Mouse (Mus musculus) frontal cortex, postnatal 36 days (tissue): ENCODE measurements around the gene Dcdc2b.

Experiments
- DNase-seq, 2 experiments: peaks; one replicate each; pipeline ENCODE4 v3.0.0; 2022; ENCODE audit warnings: low spot score in 2 of 2

Gene Dcdc2b

DNA sequence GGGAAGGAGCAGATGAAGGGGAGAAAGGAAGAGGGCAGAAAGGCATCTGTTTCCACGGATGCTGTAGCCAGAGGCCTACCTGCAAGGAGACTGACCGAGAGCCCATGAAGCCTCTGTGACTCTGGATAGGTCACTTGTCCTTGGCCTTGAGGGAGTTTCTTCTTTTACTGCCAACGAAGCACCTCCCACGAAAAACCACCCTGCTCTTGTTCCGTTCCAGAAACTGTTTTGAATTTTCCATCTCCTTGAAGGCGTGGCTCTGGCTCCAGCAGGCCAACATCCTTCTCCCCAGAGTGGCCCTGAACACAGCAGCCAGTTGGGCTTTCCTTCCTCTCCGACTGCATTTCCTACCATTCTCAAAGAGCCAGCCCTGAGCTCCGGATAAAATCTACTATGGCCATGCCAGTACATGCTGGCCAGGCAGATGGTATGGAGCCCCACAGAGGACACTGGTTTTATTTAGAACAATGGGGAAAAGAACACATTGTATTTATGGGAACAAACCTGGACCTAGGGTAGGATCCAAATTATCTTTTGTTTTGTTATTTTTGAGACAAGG lies 7.3 kb upstream of the Dcdc2b start:
- no peak for DNase-seq

DNA sequence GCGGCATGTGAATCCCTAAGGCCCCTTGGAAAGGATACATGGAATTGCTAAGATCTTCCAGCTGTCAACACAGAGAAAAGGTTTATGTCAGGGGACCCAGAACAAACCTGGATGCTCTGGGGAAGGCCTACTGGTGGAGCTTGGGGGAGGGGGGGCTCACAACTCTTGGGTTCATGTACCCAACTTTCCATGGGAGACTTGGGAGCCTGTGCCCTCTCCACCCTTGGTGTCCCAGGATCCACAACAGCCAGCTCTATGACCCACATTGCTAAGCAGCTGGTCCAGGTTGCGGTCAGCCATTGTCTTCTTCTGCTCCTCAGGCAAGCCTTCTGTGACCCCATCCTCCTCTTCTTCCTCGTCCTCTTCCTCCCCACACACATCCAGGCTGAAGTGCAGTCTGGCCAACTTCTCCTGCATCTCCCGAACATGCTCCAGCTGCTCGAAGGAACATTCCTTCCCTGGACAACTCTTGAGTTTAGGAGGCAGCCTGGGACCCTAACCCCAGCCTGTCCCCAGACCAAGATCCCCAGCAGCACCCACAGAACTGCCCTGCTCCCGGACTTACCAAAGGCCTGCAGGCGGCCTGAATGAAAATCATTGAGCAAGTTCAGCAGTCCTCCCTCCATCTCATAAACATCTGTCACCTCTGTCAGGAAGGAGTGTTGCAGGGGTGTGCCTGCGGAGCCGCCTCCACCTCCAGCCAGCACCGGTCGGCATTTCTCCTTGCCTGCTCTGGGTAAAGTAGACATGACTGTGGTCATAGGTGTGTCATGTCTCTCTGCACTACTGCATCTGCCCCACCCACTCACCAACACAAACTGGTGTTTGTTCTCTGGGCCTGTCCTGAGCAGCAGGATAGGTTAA lies 6.6 kb upstream of the Dcdc2b start:
- DNase-seq, result no peak

DNA sequence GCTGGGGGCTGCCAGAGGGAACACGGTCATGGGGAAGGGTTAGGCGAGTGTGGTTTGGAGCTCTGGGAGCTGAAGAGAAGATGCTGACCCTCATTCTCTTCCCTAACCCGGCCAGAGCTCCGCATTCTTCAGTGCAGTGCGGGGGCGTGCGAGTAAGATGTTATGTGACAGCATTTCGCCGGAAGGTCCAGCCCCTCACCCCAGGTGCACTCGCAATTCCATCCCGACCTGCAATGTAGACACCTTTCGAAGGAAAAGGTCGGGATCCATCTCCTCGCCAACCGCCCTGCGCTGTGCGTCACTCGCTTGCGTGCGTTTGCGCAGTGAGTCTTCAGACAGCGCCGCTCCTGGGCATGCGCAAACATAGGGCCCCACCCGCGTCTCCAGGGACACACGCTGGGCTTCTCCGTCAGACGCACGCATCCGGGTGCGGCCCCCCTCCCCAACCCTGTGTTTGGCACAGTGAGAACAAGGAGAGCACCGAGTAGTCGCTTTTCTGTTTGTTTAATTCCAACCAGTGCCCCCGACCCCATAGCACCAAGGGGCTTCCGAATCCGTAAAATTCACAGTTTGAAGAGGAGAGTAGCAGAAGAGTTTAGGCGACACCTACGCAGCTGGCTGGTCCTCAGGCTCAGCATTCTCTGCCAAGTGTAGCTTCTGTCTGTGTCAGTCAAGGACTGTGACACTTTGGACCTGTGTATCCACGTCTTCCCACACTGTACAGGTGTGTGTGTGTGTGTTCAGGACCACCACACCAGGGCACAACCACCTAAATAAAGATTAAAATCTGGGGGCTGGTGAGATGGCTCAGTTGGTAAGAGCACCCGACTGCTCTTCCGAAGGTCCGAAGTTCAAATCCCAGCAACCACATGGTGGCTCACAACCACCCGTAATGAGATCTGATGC lies 5.0 kb upstream of the Dcdc2b start, which contains the start of gene Iqcc:
TSS of gene Iqcc (minus strand) at position 314 of the 906 bp plus-strand sequence.
- DNase-seq, result peak; percentile 96 to 97

DNA sequence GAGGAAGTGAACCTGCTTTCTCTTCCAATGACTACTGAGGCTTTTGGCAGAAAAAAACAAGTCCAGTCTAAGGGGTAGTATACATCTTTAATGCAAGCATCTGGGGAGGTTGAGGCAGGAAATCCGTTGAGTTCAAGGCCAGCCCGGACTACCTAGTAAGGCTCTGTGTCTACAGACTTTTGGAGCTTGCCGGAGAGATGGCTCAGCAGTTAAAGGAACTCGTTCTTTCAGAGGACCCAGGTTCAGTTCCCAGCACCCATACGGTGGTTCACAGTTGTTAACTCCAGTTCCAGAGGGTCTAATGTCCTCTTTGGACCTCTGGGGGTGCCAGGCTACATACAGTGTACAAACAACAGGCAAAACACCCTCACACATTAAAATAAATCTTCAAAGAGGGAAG lies 4.0 kb upstream of the Dcdc2b start:
- no peak for DNase-seq

DNA sequence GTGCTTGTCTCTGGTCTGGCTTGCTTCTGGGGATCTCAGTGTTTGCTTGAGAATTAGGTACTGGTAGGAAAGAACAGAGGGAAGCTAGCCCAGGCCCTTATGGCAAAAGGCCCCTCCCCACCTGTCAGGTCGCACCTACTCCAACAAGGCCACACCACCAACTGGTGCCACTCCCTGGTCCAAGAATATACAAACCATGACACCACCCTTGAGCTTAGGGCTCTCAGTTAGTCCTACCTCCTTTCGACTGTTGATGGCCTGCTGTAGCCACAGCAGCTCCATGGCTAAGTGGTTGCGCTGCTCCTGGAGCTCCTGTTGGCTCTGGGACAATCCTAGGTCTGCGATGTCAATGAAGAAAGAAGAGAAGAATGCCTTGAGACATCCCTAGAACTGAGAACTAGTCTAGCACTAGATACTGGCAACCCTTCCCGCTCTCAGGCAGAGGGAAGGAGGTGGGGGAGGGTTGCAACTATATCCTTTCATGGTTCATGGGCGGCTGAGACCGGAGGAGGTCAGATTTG lies 3.1 kb upstream of the Dcdc2b start:
- no peak for DNase-seq

DNA sequence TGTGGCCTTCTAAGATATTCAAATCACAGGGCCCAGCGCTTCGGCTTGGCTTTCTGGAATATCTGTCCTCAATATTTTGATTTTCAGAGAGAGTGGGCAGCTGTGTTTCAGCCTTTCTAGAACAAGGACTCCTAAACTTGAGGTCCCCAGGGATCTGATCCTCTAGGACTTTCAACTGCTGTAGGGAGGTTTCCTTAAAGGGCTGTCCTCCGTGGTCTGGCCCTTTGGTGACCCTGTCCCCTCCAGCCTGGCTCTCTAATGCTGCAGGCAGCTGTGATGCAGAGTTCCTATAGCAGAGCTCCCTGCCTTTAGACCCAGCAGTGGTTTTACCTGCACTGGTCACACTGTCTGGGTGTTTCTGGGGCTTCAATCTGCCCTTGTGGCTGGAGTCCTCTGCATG lies 2.6 kb upstream of the Dcdc2b start:
- no peak for DNase-seq

DNA sequence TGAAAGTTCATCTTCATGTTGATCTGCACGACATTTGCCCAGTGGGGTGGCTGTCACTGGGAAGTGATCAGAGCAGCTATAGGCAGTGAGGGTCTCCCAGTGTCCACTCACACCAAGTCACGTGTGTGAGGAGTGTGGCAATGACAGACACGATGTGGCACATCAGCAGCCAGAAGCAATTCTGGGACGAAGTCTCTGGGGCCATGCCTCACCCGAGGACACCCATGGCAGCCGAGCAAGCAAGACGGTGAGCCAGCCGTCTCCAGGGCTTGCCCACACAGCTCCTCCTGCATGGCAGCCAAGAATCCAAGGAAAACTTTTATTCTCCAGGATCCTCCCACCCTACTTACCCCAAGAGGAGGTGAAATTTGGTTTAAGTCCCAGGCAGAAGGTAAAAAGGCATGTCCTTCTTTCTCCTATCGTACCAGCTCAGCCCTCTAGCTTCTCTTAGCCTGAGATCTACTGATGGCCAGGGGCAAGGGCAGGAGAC lies 1.8 kb upstream of the Dcdc2b start:
- no peak for DNase-seq

DNA sequence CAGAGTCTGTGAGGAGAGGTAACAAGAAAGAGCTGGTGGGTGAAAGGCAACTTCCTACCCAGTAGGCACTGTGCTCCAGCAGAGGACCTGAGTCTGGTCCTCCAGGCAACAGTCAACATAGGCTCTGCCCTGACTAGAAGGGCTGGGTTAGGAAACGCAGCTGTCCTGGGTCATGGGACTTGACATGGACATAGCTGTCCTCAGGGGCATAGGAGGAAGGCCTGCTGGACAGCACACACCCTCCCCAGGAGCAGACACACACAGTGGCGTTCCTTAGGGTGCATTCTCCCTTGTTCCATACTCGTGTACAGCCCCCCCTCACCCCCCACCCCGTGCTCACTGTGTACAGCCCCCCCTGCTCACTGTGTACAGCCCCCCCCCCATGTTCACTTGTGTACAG lies 3.6 kb downstream of the Dcdc2b start:
- DNase-seq, result no peak

DNA sequence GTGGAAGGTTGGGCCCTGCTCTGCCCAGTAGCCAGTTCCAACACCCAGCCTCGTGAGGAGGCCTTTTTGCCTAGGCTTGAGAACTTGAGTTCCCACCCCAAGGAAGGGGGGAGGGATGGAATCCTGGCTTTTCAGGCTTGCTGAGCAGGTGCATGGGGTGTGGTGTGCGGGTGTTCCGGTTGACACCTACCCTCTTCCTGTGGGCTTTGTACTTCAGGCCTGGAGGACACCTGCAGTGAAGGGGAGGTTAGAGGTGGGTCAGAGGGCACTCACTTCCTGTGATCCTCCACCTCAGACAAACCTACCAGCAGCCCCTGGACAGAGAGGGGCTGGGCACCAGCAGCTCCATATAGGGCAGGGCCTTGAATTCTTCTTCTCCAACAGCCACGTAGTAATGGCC lies 4.0 kb downstream of the Dcdc2b start:
- DNase-seq, result no peak

DNA sequence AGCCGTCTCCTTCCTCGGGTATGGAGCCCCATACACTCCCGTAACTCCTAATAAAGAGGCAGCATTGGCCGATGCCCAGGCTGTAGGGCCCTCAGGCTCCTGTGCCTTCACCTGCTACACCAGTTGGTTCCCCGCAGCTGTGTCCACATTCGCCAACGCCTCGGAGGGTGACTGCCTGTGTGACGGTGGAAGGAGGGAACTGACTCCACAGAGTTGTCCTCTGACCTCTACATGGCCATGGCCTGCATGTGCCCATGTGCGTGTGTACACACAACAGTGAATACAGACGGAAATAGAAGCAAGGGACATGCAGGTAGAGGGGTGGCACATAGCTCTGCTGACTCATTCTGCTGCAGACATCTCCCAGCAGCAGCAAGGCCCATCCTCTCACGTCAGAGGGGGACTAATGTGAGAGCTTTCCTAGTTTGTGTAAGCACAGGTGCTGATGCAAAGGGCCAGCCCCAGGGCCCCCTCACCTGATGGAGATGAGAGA lies 4.9 kb downstream of the Dcdc2b start:
- DNase-seq, result no peak

DNA sequence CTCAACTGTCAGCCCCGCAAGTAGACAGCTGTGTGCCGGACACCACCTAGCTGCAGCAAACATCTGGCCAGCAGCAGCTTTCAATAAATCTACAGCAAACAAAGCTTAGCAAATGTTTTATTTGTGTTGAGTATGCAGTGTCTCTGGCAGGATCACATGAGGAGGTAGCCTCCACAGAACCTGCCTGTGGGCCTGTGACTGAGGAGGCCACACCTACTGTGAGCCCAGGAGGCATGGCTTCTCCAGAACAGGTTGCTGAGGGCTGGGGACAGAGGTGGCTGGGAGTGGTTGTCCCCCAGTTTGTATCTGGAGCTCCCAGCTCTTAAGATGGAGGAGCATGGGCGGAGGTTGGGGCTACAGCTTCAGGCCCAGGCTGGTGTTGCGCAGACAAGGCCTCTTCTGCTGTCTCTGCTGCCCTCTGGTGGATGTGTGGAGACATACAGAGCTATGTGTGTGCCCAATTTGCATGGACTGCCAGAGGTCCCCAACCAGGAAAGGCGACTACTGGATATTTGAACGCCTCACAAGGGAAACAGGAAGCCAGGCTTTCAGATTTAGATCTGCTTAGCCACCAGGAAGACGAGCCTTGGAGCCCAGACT lies 5.5 kb downstream of the Dcdc2b start:
- peak; percentile 70 to 82 for DNase-seq

DNA sequence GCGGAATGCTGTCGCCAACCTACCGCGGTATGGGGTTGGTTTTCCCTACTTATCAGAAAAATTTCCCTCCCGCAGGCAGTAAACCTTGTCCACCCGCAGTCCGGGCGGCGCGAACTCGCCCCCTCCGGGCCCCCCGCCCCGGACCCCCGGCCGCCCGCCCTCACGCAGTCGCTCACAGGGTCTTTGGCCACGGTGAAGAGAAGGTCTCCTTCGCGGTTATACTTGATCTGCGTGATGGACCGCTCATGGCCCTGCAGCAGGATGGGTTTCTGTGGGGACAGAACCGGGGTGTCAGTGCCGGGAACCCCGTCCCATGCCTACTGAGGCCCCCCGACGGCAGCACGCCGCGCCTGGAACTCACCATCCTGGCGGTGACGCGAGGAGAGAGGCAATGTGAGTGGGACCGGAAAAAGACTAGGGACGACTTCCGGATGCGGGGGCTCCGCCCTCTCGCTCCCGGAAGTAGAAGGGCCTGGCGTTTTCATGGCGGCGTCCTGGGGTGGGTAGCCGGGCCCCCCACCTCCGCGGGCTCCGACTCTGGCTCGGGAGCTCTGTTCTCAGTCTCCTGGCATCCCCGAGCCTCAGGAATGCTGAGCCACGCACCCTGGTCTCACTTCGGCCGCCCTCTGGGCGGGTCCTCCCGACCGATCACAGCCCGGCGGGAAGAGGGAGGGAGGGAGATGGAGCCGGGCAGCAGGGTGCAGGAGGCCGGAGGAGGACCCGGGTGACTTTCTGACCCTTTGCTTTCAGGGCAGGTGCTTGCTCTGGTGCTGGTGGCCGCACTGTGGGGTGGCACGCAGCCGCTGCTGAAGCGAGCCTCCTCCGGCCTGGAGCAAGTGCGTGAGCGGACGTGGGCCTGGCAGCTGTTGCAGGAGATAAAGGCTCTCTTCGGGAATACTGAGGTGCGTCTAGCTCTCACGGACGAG lies 13.6 kb downstream of the Dcdc2b start, which contains the start of the genes Eif3i and Tmem234:
TSS of gene Eif3i (minus strand) at position 416 of the 926 bp plus-strand sequence.
TSS of gene Tmem234 (plus strand) at position 436 of the 926 bp plus-strand sequence.
- DNase-seq, result peak; percentile 76 to 85

DNA sequence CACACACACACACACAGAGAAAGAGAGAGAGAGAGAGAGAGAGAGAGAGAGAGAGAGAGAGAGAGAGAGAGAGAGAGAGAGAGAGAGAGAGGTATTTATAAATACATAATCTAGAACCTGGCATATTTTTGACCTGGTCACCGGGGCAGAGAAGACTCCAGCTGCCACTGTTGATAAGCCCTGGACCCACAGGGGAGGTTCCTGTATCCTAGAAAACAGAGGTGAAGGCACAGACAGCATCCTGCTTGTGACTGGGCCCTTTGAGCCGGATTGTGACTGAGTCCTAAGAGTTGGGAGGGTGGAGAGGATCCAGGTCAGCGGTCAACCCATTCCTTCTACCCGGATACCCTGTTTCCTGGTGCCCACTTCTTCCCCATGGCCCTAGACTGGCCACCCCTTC lies 25.2 kb downstream of the Dcdc2b start:
- no peak for DNase-seq

DNA sequence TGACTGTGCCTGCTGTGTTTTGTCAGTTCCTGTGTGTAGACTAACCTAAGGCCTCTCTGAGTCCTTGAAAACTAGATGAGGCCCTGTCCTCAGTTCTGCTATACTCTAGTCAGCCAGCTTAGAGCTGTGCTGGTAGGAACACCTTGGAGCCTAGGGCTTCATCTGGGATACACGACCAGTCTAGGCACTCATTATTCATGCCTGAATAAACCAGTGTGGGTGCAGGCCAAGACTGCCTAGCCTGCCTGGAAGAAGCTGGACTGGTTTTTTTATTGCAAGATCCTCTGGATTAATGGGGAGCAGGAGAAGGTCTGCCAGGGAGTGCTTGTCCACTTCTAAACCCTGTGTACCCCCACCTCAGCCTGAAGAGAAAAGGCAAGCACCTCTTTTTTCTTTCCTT lies 27.1 kb downstream of the Dcdc2b start:
- DNase-seq, result no peak

DNA sequence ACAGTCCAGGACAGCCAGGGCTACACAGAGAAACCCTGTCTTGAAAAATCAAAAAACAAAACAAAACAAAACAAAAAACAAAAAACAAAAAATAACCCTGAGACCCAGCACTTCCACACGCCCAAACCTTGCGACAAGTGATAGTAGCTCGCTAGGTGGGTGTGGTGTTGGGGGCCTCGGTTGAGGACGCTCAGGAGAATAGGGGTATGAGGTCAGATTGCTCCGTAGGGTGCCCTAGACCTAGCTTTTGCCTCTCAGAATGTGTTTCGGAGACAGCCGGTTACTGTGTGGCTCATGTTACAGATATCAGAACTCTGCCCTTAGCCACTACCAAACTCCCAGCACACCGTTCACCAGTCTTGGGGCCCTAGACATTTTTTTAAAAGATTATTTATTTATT lies 28.3 kb downstream of the Dcdc2b start:
- DNase-seq, result no peak

DNA sequence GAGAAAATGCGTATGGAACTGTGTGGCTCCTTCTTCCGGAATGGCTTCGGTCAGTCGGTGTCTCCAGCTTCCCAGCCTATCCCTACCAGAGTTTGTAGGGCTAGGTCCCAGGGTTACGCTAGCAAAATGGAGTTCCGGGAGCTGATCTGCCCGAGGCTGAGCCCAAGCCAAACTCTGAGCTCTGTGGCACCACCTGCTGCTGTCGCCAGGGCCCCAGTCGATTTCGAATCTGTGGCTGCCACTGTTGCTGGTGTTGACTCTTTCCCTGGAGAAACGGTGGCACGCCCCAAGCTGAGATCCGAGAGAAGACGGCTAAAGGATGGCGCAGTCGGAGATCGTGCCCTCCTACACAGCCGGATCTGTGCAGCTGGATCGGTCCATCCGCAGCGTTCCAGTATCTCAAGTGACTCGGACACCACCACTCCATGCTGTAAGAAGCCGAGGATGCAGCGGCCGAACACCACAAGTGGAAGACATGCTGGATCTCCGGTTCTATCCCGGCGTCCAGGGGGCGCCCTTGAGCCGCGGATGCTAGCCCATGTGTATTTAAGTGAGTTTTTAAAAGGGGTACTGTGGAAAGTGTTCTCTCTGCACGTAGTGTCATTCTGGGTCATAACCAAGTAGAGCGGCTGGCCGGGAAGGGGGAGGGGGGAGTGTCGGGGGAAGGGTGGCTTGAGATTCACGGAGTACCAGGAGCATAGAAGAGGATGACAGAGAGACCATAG lies 29.0 kb downstream of the Dcdc2b start:
- peak; percentile 79 to 85 for DNase-seq

DNA sequence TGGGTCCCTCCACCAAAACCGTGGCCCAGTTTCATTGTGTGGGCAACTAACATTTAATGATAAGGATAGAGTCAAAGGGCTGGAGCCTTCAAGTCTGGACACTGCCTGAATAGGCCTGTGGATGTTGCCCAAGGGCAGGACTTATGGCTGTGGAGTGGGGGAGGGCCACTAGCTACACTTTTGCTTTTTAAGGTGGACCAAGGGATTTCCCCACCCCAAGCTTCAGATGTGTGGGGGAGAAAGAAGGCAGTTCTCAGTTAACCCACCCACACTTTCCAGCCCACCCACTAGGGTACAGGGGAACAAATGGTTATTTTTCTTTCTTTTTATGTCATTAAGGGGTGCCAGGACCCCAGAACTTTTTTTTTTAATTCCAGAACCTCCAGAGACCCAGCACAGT lies 29.7 kb downstream of the Dcdc2b start:
- no peak for DNase-seq

DNA sequence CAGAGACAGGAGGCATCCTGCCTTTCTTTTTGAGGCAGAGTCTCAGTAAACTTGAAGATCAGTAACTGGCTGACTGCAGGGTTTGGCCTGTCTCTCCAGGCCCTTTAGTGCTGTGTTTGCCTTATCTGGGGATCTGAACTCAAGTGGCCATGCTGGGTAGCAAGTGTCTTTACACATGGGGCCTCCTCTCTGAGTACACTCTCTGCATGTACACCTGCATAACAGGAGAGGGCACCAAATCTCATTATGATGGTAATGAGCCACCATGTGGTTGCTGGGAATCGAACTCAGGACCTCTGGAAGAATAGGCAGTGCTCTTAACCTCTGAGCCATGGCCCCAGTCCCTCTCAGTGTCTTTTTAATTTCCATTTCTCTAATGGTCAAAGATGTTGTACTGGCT lies 31.8 kb downstream of the Dcdc2b start:
- no peak for DNase-seq

DNA sequence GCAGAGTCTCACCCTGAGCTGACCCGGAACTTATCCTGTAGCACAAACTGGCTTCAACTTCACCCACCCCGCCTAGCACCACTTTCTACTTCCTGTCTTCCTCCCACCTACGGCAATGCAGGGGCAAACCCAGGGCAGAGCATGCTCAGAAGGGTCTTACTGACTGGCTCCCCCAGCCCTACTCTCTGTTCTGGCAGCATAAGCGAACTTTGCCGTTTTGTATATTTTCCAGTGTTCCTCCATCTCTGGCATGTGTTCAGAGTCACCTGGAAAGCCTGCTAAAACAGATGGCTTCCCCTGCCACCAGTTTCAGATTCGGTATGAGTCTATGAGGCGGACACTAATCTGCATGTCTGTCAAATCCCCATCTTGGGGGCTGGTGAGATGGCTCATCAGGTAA lies 33.7 kb downstream of the Dcdc2b start:
- DNase-seq, result no peak
